Mouse (Mus musculus) testis, adult 2 months (tissue): ENCODE results near the gene Gpr27.

Experiments
- CTCF ChIP-seq: fragments of 200-500 bp; IDR thresholded peaks from 2 replicates; pipeline ENCODE4 v1.5.1; 2012; ENCODE audit warnings: low read depth, mild to moderate bottlenecking, inconsistent platforms, low read length, moderate library complexity; ENCODE audit not compliant: control insufficient read depth, insufficient read depth, insufficient replicate concordance
- POLR2A ChIP-seq: fragments of 200-500 bp; IDR thresholded peaks from 2 replicates; pipeline ENCODE4 v1.6.1; 2012; ENCODE audit warnings: low read depth, mild to moderate bottlenecking, inconsistent platforms, low read length, moderate library complexity; ENCODE audit not compliant: control insufficient read depth

DNA sequence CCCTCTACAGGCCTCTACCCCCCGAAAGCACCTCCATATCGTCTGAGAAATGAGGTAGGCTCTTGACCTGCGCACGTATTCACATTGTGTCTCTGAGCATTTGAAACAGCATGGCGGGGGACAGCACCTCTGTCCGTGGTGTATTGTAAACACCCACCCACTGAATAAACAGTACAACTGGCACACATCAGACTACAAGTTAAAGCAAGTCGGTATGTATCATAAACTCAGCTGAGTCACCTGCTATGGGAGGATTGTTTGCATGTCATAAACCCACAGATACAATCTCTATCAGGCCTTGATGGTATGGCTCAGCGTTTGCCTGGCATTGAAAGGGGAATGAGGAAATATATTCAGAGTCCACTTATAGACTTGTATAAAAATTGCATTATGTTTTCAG is 15.2 kb upstream of the Gpr27 start:
- TF ChIP-seq CTCF (no peak), POLR2A (no peak)
